Mouse (Mus musculus) G1E (cell line): ENCODE data around the gene Sorcs1. TPM values are rescaled to one million over a fixed set of nuclear protein-coding genes. Genes with fewer than 3 reads are reported as not detected.

Source experiments
- ATAC-seq: 2 replicates; pipeline ENCODE4 v1.8.0; 2016; ENCODE audit warnings: mild to moderate bottlenecking; ENCODE audit not compliant: insufficient number of reproducible peaks, poor library complexity, low FRiP score, severe bottlenecking; ENCODE audit errors: extremely low read depth
- DNase-seq: peaks from one replicate; pipeline ENCODE4 v3.0.0; 2012; ENCODE audit warnings: low spot score
- H3K27me3 ChIP-seq: 2 replicates; pipeline ENCODE4 v1.6.1; 2012; ENCODE audit warnings: mild to moderate bottlenecking, low read length, inconsistent platforms; ENCODE audit not compliant: insufficient read depth
- H3K36me3 ChIP-seq: replicated peaks from 2 replicates; pipeline ENCODE3; 2012; ENCODE audit warnings: mild to moderate bottlenecking, inconsistent platforms
- H3K4me1 ChIP-seq: 2 replicates; pipeline ENCODE4 v1.6.1; 2012; ENCODE audit warnings: low read depth, low read length, inconsistent platforms, mixed read lengths; ENCODE audit not compliant: insufficient read depth
- H3K4me3 ChIP-seq: 2 replicates; pipeline ENCODE4 v1.5.1; 2012; ENCODE audit warnings: low read depth, mild to moderate bottlenecking, inconsistent platforms, low read length, moderate library complexity, mixed read lengths
- H3K9me3 ChIP-seq: replicated peaks from 2 replicates; pipeline ENCODE4 v1.6.1; 2012; ENCODE audit warnings: inconsistent platforms
- CTCF ChIP-seq: IDR thresholded peaks from 2 replicates; pipeline ENCODE4 v1.5.1; 2012; ENCODE audit warnings: low read depth, low read length, inconsistent platforms, mixed read lengths
- GATA1 ChIP-seq: IDR thresholded peaks from 2 replicates; pipeline ENCODE4 v1.6.1; 2012; ENCODE audit warnings: borderline replicate concordance, low read length, inconsistent platforms, mixed read lengths
- GATA2 ChIP-seq: IDR thresholded peaks from 2 replicates; pipeline ENCODE4 v1.6.1; 2012; ENCODE audit warnings: low read depth, low read length, inconsistent platforms, borderline replicate concordance
- POLR2AphosphoS5 ChIP-seq: IDR thresholded peaks from 2 replicates; pipeline ENCODE4 v1.6.1; 2012; ENCODE audit warnings: low read depth, low read length, inconsistent platforms; ENCODE audit not compliant: insufficient replicate concordance
- TAL1 ChIP-seq: conservative IDR thresholded peaks from 2 replicates; pipeline ENCODE4 v1.6.1; 2012; ENCODE audit warnings: low read depth, low read length, inconsistent platforms, mixed read lengths
- polyA plus RNA-seq: library from polyadenylated mRNA; stranded (reverse); fragments of >175 nt; gene quantifications from 2 replicates; pipeline ENCODE4 v1.2.3, GENCODE M21; 2012
- total RNA-seq, 2 experiments: library from RNA; stranded (forward) in 1 of 2; stranded (reverse) in 1 of 2; fragments of 200-1000 nt in 1 of 2; fragments of >200 nt in 1 of 2; fragmentation: Nextera tagmentation in 1 of 2; gene quantifications; 2 replicates each; pipeline ENCODE4 v1.2.3; 2014 to 2017

The Sorcs1 gene
- total and polyA plus RNA-seq, 3 experiments = under 0.01 TPM; not detected in 2

DNA sequence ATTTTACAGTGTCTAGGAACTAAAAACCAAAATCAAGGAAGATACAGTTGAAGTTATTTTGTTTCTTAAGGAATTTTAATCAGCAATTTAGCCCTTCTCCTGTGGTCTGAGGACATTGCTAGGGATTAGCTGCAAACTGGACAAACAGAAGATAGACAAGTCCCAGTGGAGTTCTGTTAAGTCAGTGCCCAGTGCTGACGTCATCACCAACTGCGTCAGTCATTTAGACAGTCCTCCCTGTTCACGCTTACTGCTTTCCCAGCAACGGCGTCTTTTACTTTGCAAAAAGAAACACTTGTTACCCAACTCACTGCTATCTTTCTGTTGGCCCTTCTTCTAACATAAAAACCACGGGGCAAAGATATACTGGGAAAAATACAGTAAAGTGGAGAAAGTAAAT, 40.3 kb downstream of the Sorcs1 start:
- ATAC-seq (no peak), DNase-seq (no peak)
- Histone ChIP-seq H3K4me3 (no peak overlapping the region), H3K4me1 (no peaks in the 10 kb centered on the region), H3K9me3 (peaks cover 1% of the 10 kb centered on the region; the same call in 1 of the 2 replicates), H3K36me3 (no peaks in the 10 kb centered on the region), H3K27me3 (no peaks in the 10 kb centered on the region)
- no peak for TF ChIP-seq GATA1
- no peak for TF ChIP-seq POLR2AphosphoS5
- no peak for TF ChIP-seq TAL1
- no peak for TF ChIP-seq CTCF
- no peak for TF ChIP-seq GATA2

DNA sequence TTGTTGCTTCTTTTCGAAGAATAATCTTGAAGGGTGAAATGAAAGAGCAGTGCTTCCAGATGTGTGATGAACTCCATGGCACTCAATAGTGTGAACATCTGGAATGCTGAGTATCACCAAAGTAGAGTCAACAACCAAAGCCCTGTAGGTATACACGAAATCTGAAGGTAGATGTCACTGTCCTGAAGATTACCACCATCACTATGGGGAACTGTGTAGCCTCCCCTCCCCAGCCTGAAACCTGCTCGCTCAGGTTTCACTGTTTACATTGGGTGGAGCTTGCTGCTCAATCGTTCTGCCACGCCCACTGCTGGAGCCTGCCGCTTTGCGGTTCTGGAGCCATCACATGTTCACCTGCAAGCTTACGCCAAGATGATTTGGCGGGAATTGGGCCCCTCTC, 64.4 kb downstream of the Sorcs1 start:
- Histone ChIP-seq H3K36me3 (no peaks in the 10 kb centered on the region), H3K9me3 (0 out of 2 replicates have a peak, but pooled peaks cover 2% of the 10 kb centered on the region), H3K4me3 (no peak overlapping the region), H3K4me1 (no peaks in the 10 kb centered on the region), H3K27me3 (no peaks in the 10 kb centered on the region)
- no peak for ATAC-seq
- no peak for DNase-seq
- TF ChIP-seq GATA2 = no peak
- no peak for TF ChIP-seq POLR2AphosphoS5

GRCm38 (mm10) chr19:50611619-50612018, 66.8 kb downstream of the Sorcs1 start:
- no peaks in the 10 kb centered on the region for H3K4me1 ChIP-seq
- H3K36me3 ChIP-seq = no peaks in the 10 kb centered on the region
- H3K4me3 ChIP-seq = no peak overlapping the region
- no peaks in the 10 kb centered on the region for H3K27me3 ChIP-seq
- ATAC-seq = no peak
- TF ChIP-seq GATA2 = no peak
- 0 out of 2 replicates have a peak, but pooled peaks cover 2% of the 10 kb centered on the region for H3K9me3 ChIP-seq
- no peak for DNase-seq

- ATAC-seq = no peak
- no peak for TF ChIP-seq GATA2
- no peak for TF ChIP-seq POLR2AphosphoS5
- TF ChIP-seq CTCF = no peak
- no peak for TF ChIP-seq GATA1
- no peak for TF ChIP-seq TAL1
- Histone ChIP-seq H3K4me1 (no peaks in the 10 kb centered on the region), H3K27me3 (no peaks in the 10 kb centered on the region), H3K36me3 (no peaks in the 10 kb centered on the region), H3K4me3 (no peak overlapping the region), H3K9me3 (no peaks in the 10 kb centered on the region)
- no peak for DNase-seq
These were observed 74.6 kb downstream of the Sorcs1 start for GRCm38 (mm10) chr19:50603882-50604281.

DNA sequence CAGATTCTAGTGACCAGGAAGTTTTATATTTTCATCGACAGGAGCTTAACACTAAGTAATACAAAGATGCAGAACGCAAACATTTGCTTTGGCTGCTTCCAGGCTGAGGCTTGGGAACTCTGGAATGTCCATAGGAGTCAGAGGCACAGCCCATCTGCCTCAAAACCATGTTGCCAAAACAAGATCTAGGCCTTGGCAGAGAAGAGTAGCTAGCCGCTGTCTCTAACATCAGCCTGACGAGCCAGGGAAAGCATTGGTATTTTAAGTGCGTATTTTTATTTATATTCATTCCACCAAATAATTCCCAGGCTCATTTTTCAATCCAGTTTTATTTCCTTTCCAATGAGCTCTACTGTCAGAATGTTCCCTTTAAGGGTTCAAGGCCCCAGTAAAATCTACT, 75.1 kb downstream of the Sorcs1 start:
- TF ChIP-seq POLR2AphosphoS5 (no peak), GATA1 (no peak), CTCF (no peak), GATA2 (no peak), TAL1 (no peak)
- Histone ChIP-seq H3K4me3 (no peak overlapping the region), H3K4me1 (no peaks in the 10 kb centered on the region), H3K27me3 (no peaks in the 10 kb centered on the region), H3K9me3 (no peaks in the 10 kb centered on the region), H3K36me3 (no peaks in the 10 kb centered on the region)
- no peak for DNase-seq
- no peak for ATAC-seq

- DNase-seq (no peak), ATAC-seq (no peak)
- Histone ChIP-seq H3K27me3 (no peaks in the 10 kb centered on the region), H3K4me3 (no peak overlapping the region), H3K9me3 (no peaks in the 10 kb centered on the region), H3K4me1 (no peaks in the 10 kb centered on the region), H3K36me3 (no peaks in the 10 kb centered on the region)
- TF ChIP-seq GATA2 (no peak), TAL1 (no peak), CTCF (no peak), POLR2AphosphoS5 (no peak), GATA1 (no peak)
These were observed 81.1 kb downstream of the Sorcs1 start for GRCm38 (mm10) chr19:50597300-50597699.

GRCm38 (mm10) chr19:50586182-50586581, 92.3 kb downstream of the Sorcs1 start:
- Histone ChIP-seq H3K9me3 (peaks cover 7% of the 10 kb centered on the region), H3K36me3 (no peaks in the 10 kb centered on the region), H3K27me3 (no peaks in the 10 kb centered on the region), H3K4me1 (no peaks in the 10 kb centered on the region), H3K4me3 (no peak overlapping the region)
- ATAC-seq (no peak), DNase-seq (no peak)
- TF ChIP-seq TAL1 (no peak), GATA1 (no peak), POLR2AphosphoS5 (no peak), GATA2 (no peak), CTCF (no peak)
